Mouse (Mus musculus) lung, embryonic 16.5 days (tissue): Measurements from ENCODE around the gene Selenov. TPM values are rescaled to one million over a fixed set of nuclear protein-coding genes. Genes with fewer than 3 reads are reported as not detected.

ENCODE experiments used
- ATAC-seq: fragments of 200-750 bp; cut with Nextera tagmentation; 2 replicates; pipeline ENCODE4 v1.8.0; 2017; ENCODE audit warnings: low read depth, mild to moderate bottlenecking, moderate library complexity
- H3K27ac ChIP-seq: fragments of 300-500 bp; sonication (generic); 2 replicates; pipeline ENCODE4 v1.5.1; 2014; ENCODE audit warnings: mild to moderate bottlenecking, control low read depth, low read length
- H3K27me3 ChIP-seq: fragments of 300-500 bp; sonication (generic); 2 replicates; pipeline ENCODE4 v1.6.1; 2014; ENCODE audit warnings: low read depth, low read length, mixed read lengths; ENCODE audit not compliant: control insufficient read depth, insufficient read depth
- H3K36me3 ChIP-seq: fragments of 300-500 bp; sonication (generic); 2 replicates; pipeline ENCODE4 v1.6.1; 2014; ENCODE audit warnings: low read length; ENCODE audit not compliant: control insufficient read depth, insufficient read depth
- H3K4me1 ChIP-seq: fragments of 300-500 bp; sonication (generic); replicated peaks from 2 replicates; pipeline ENCODE4 v1.6.1; 2014; ENCODE audit warnings: low read length, mixed read lengths; ENCODE audit not compliant: control insufficient read depth, insufficient read depth
- H3K4me2 ChIP-seq: fragments of 300-500 bp; sonication (generic); 2 replicates; pipeline ENCODE4 v1.6.1; 2014; ENCODE audit warnings: low read depth, low read length, control low read depth
- H3K4me3 ChIP-seq: fragments of 300-500 bp; sonication (generic); 2 replicates; pipeline ENCODE4 v1.5.1; 2014; ENCODE audit warnings: mild to moderate bottlenecking, low read length, control low read depth
- H3K9ac ChIP-seq: fragments of 300-500 bp; sonication (generic); 2 replicates; pipeline ENCODE4 v1.6.1; 2014; ENCODE audit warnings: low read length, control low read depth
- H3K9me3 ChIP-seq: fragments of 300-500 bp; sonication (generic); 2 replicates; pipeline ENCODE4 v1.6.1; 2016; ENCODE audit warnings: low read length; ENCODE audit not compliant: control insufficient read depth
- WGBS: fragments of 180-500 bp; shearing (Covaris S2); extraction: QIAGEN DNeasy Blood & Tissue Kit; methylation state at CpG from one replicate; pipeline ENCODE4 v1.1.7; 2014; 5-methylcytosine and 5-hydroxymethylcytosine counted together
- polyA plus RNA-seq: library from polyadenylated mRNA; unstranded; fragments of >200 nt; fragmentation: Nextera tagmentation; extraction: Ambion mirVana; gene quantifications from 2 replicates; pipeline ENCODE4 v1.2.1, GENCODE M21; 2015

The Selenov gene
- polyA plus RNA-seq, 1 experiment from 2014 or later = not detected

DNA sequence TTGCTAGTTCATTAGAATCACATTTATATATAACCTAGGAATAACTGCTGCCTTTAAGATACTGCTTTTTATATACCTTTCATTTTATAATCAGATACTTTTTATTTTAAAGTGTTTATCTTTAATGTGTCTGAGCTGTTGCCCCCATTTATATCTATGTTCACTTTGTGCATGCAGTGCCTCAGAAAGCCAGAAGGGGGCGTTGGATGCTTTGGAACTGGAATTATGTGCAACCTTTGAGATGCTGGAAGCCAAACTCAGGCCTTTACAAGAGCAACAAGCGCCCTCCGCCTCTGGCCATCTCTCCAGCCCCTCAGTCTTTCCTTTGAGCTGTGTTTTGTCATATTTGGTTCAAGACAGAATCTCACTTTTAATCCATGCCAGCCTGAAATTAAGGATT, 19.2 kb downstream of the Selenov start:
- no peaks in the 10 kb centered on the region for H3K9me3 ChIP-seq
- no peak overlapping the region for H3K4me2 ChIP-seq
- no peak overlapping the region for H3K9ac ChIP-seq
- no peaks in the 10 kb centered on the region for H3K27me3 ChIP-seq
- H3K4me1 ChIP-seq = peaks cover 10% of the 10 kb centered on the region
- 0 out of 2 replicates have a peak, but pooled peaks cover 2% of the 10 kb centered on the region for H3K36me3 ChIP-seq
- no peak overlapping the region for H3K4me3 ChIP-seq
- H3K27ac ChIP-seq = no peak overlapping the region
- WGBS = 70% methylated on average over 3 of the region's 3 CpGs
- no peak for ATAC-seq

DNA sequence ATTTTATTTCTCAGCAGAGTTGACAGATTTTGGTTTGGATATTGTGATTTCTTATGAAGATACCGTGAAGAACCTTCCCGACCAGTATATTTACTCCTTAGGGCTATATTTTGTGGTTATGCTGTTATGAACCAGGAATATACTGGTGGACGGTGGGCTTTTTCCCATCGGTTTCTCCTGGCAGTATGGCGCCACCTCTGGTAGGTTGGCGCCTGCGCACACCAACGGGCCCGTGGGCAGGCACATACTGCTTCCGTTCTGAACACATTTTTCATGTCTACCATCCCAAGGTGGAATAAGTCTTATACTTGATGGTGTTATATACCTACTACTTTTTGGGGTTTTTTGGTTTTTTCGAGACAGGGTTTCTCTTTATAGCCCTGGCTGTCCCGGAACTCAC, 21.6 kb downstream of the Selenov start:
- H3K9me3 ChIP-seq = no peaks in the 10 kb centered on the region
- 91% methylated on average over 12 of the region's 12 CpGs for WGBS
- ATAC-seq = no peak
- H3K9ac ChIP-seq = no peak overlapping the region
- H3K4me1 ChIP-seq = peaks cover 10% of the 10 kb centered on the region
- peak overlapping the region; percentile 81; the same call in 1 of the 2 replicates for H3K4me2 ChIP-seq
- no peak overlapping the region for H3K4me3 ChIP-seq
- no peaks in the 10 kb centered on the region for H3K27me3 ChIP-seq
- H3K36me3 ChIP-seq = 0 out of 2 replicates have a peak, but pooled peaks cover 2% of the 10 kb centered on the region
- H3K27ac ChIP-seq = no peak overlapping the region

DNA sequence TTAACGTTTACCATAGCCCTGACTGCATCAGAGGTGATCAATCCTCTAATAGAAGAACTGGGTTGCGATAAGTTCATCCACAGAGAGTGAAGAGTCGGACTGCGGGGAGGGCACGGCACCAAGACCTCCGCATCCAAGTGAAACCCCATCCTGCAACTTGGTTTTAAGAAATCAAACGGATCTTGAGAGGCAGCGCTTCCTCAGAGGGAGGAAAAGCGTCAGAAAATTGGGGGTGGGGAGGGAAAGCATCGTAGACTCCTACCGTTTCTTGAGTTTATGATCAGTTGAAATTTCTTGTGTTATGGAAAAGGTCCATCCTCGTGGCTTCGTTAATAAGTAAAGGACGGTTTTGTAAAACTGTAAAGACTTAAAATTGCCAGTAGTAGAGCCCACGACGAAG, 22.4 kb downstream of the Selenov start:
- ATAC-seq = no peak
- peak overlapping the region; percentile 98 for H3K9ac ChIP-seq
- peak overlapping the region; percentile 81 for H3K4me2 ChIP-seq
- WGBS = 16% methylated on average over 16 of the region's 16 CpGs
- no peaks in the 10 kb centered on the region for H3K27me3 ChIP-seq
- 0 out of 2 replicates have a peak, but pooled peaks cover 2% of the 10 kb centered on the region for H3K36me3 ChIP-seq
- H3K9me3 ChIP-seq = no peaks in the 10 kb centered on the region
- H3K4me1 ChIP-seq = peaks cover 10% of the 10 kb centered on the region
- H3K27ac ChIP-seq = peak overlapping the region; percentile 68
- peak overlapping the region; percentile 86 for H3K4me3 ChIP-seq

DNA sequence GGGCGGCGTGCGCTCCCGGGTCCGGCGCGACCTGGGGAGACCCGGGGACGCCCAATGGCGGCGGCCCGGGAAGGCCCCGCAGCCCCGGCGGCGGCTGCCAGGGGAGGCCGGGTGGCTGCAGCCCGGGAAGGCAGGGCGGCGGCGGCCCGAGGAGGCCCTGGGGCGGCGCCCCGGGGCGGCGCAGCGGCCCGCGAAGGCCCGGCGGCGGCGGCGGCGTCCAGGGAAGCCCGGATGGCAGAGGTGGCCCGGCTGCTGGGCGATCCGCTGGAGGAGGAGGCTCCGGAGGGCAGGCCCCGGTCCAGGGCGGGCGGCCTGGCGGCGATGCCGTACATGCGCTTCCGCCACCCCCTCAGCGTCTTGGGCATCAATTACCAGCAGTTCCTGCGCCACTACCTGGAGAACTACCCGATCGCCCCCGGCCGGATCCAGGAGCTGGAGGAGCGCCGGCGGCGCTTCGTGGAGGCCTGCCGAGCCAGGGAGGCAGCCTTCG, 22.9 kb downstream of the Selenov start:
- H3K9ac ChIP-seq = peak overlapping the region; percentile 98
- no peaks in the 10 kb centered on the region for H3K27me3 ChIP-seq
- peak overlapping the region; percentile 81 for H3K4me2 ChIP-seq
- peak; percentile 76 for ATAC-seq
- under 1% methylated on average over 46 of the region's 62 CpGs for WGBS
- H3K4me1 ChIP-seq = peaks cover 10% of the 10 kb centered on the region
- H3K4me3 ChIP-seq = peak overlapping the region; percentile 86
- no peaks in the 10 kb centered on the region for H3K9me3 ChIP-seq
- H3K27ac ChIP-seq = peak overlapping the region; percentile 68
- 0 out of 2 replicates have a peak, but pooled peaks cover 2% of the 10 kb centered on the region for H3K36me3 ChIP-seq

DNA sequence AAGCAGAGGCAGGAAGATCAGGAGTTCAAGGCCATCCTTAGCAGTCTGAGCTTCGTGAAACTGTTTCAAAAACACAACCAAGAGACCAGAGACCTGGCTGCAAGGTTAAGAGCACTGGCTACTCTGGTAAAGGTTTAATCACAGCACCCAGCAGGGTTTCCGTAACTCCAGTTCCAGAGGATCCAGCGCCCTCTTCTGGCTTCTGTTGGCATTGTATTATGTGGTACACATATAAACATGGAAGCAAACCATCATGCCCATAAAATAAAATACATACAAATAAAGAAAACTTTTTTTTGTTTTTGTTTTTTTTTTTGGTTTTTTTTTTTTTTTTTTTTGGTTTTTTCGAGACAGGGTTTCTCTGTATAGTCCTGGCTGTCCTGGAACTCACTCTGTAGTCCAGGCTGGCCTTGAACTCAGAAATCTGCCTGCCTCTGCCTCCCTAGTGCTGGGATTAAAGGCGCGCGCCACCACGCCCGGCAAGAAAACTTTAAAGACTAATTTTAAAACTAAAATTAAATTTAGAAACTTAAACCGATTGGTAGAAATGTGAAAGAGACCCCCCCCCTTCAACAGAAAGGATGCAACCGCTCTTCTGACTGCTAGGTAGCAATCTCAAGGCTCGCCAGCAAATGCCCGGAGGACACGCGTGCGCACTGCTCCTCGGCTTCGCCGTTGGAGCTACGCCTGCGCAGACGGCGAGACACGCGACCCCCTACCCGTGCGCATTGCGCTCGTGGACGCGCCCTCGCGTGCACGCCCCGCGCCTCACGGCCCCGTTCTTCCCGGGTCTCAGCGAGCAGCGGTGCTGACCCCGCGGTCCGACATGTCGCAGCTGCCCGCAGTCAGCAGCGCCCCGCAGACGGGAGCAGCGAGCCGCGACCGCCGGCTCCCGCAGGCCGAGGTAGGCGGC, 23.6 kb downstream of the Selenov start, which contains the start of gene Eid2:
Gene Eid2 (plus strand): TSS at position 753 of the 913 bp plus-strand sequence.
- Histone ChIP-seq H3K4me2 (peak within 1 kb of the TSS; percentile 81), H3K9ac (peak within 1 kb of the TSS; percentile 98), H3K4me3 (peak within 1 kb of the TSS; percentile 86), H3K27me3 (no peaks in the 10 kb centered on the region), H3K36me3 (0 out of 2 replicates have a peak, but pooled peaks cover 2% of the 10 kb centered on the region), H3K9me3 (no peaks in the 10 kb centered on the region), H3K27ac (peak within 1 kb of the TSS; percentile 68), H3K4me1 (peaks cover 10% of the 10 kb centered on the region)
- peak; percentile 93 for ATAC-seq
- 6% methylated on average over 56 of the region's 57 CpGs for WGBS

DNA sequence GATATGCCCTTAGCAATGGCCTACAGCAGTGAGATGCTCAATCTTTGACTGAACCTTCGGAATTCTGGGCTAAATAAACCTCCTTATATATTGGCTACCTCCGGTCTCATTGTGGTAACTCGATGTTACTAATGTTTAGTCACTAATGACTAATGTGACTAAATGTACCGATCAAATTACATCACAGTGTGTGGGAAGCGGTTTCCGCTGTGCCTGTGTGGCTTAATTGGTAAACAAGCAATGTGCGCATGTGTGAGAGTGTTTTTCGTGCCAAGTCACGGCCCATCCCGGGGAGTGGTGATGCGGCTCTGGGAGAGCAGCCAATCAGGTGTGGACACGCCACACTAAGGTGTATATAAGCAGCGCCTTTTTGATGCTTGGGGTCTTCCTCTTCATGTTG, 25.6 kb downstream of the Selenov start:
- no peaks in the 10 kb centered on the region for H3K27me3 ChIP-seq
- no peak overlapping the region for H3K9ac ChIP-seq
- no peak overlapping the region for H3K4me2 ChIP-seq
- H3K36me3 ChIP-seq = no peaks in the 10 kb centered on the region
- no peaks in the 10 kb centered on the region for H3K9me3 ChIP-seq
- WGBS = 88% methylated on average over 13 of the region's 13 CpGs
- H3K4me1 ChIP-seq = peaks cover 10% of the 10 kb centered on the region
- no peak overlapping the region for H3K27ac ChIP-seq
- H3K4me3 ChIP-seq = no peak overlapping the region
- no peak for ATAC-seq

DNA sequence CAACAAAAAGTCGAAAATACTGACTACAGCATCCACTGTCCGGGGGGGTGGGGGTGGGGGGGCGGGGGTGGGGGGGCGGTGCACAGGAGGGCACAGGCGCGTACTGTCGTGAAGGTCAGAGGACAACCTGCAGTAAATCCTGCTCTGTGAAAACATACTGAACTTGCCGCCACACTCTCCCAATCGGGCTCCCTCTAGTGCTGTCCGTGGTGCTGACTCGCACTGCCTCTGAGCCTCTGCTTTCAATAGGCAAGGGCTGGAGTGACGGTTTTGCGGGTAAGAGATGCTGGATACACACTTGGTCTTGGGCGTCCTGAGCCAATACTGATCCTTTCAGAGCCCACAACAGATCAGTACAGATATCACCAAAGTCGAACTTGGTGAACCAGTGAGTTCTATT, 27.2 kb downstream of the Selenov start:
- WGBS = 4% methylated on average over 15 of the region's 15 CpGs
- Histone ChIP-seq H3K4me3 (no peak overlapping the region), H3K36me3 (no peaks in the 10 kb centered on the region), H3K9ac (no peak overlapping the region), H3K27me3 (no peaks in the 10 kb centered on the region), H3K4me2 (no peak overlapping the region), H3K4me1 (peaks cover 5% of the 10 kb centered on the region), H3K9me3 (no peaks in the 10 kb centered on the region), H3K27ac (no peak overlapping the region)
- ATAC-seq = 0 out of 2 replicates have a peak, but pooled peaks have one; percentile 21

DNA sequence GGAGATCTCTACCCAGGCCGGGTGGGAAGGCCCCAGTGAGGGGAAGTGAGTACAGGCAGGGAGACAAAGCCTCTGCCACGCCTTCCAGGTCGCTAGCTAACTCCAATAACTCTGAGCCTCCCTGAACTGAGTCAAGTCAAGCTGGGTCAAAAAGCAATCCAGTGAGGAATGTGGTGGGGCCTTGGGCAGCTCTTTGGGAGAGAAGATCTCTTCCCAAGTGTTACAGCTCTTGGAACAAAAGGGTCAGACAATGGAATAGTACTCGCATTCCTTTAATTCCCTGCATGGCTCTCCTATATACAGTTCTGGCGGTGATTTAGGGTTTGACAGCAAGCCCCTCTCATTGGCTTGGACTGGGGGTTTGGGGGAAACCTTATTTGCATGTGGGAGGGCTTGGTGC, 28.1 kb downstream of the Selenov start:
- H3K27me3 ChIP-seq = no peaks in the 10 kb centered on the region
- ATAC-seq = no peak
- H3K4me2 ChIP-seq = no peak overlapping the region
- no peak overlapping the region for H3K4me3 ChIP-seq
- no peaks in the 10 kb centered on the region for H3K4me1 ChIP-seq
- H3K36me3 ChIP-seq = no peaks in the 10 kb centered on the region
- H3K9me3 ChIP-seq = no peaks in the 10 kb centered on the region
- H3K9ac ChIP-seq = no peak overlapping the region
- WGBS = 45% methylated on average over 5 of the region's 5 CpGs
- no peak overlapping the region for H3K27ac ChIP-seq

DNA sequence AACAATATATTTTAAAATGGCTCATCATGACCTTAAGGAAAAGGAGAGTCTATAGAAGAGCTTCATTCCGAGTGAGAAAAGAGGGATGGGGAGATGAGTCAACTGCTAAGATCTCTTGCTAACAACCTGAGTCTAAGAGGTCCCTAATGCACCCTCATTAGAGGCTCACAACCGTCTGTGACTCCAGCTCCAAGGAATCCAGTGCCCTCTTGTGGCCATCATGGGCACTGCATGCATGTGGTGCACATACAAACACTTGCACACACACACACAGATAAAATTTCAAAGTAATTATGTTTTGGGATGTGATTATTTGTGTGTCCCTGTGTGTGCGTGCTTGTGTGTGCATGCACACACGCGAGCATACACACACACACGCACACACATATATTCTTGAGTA, 35.5 kb downstream of the Selenov start:
- Histone ChIP-seq H3K4me3 (no peak overlapping the region), H3K9ac (no peak overlapping the region), H3K36me3 (no peaks in the 10 kb centered on the region), H3K9me3 (no peaks in the 10 kb centered on the region), H3K27me3 (no peaks in the 10 kb centered on the region), H3K4me2 (no peak overlapping the region), H3K4me1 (no peaks in the 10 kb centered on the region), H3K27ac (no peak overlapping the region)
- ATAC-seq = no peak
- 85% methylated on average over 6 of the region's 6 CpGs for WGBS
